Mouse (Mus musculus) adrenal gland, adult 8-10 months (tissue): ENCODE results near the gene Slc47a2. TPM values are rescaled to one million over a fixed set of nuclear protein-coding genes. Genes with fewer than 3 reads are reported as not detected.

Experiments
- DNase-seq: peaks from one replicate; pipeline ENCODE4 v3.0.0; 2022
- total RNA-seq, 4 experiments: library from RNA; stranded (reverse); gene quantifications; 2 replicates each; pipeline ENCODE4 v1.2.4; 2022

Slc47a2 gene
- not detected for total RNA-seq

DNA sequence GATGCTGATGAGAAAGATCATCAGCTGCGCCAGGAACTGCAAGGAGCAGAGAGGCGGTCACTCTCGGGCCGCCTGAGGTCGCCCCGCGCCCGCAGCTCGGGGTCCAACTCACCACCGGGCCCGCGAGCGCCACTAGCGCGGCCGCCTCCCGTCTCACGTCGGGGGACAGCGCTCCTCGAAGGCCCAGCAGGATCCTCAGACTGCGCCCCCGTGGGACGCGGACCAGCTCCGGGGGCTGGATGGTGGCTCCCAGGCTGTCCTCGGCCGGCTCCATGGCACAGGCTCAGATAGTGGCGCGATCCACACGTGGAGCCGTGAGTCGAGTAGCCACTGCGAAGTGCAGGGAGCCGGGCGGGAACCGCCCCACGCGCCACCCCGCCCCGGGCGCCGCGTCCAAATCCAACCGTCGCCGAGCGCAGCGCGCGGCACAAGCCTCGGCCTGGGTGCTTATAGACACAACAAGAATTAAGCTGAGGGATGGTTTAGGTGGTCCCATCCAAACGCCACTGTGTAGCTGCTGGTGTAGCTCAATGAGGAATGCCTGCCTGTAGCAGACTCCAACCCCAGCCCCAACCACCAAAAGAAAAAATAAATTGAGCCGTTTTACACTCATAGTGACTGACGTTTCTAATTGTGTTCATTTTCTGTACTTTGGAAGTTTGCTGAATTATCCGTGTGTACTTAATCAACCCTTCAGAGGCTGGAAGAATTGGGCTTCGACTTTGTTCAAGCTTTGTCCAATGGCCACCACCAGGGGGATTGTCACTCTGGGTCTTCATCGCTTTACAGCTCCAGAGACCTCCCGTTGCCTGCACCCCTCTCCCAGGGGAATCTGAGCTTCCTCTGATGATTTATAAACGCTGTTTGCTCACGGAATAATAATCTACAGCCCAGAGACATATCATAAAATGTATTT is at the start of gene Slc47a2:
TSS of gene Slc47a2 (minus strand) at position 356 of the 916 bp plus-strand sequence.
- no peak for DNase-seq

DNA sequence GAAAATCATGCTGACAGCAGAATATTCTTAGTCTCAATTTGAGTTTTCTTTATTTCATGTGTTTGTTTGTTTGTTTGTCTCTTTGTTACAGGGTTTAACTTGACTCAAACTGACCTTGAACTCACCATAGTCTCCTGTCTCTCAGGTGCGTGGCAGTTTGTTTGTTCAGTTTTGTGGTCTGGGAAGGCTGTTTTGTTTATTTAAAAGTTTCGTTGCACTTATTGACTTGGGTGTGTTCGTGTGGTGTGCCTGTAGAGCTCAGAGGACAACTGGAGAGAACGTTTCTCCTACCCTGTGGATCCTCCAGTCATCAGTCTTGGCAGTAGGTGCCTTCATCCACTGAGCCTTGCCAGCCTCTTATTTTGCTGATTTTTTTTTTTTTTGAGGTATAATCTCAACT is 46.3 kb upstream of the Slc47a2 start:
- no peak for DNase-seq

DNA sequence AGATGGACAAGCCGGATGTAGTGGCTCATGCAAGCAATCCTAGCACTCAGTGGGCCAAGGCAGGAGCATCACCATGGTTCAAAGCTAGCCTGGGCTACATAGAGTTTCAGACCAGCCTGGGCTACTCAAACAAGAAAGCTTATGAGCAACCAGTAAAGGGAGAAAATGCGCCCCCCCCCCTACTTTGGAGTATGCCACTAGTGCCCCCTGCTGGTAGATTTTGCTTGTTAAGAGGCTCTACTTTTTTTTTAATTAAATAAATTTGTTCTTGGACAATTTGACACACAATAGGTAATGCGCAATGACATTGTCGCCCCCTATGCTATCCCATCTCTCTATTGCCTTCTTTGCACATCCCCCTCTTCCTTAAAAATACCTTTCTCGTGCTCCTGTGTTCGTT is 45.4 kb upstream of the Slc47a2 start:
- no peak for DNase-seq

DNA sequence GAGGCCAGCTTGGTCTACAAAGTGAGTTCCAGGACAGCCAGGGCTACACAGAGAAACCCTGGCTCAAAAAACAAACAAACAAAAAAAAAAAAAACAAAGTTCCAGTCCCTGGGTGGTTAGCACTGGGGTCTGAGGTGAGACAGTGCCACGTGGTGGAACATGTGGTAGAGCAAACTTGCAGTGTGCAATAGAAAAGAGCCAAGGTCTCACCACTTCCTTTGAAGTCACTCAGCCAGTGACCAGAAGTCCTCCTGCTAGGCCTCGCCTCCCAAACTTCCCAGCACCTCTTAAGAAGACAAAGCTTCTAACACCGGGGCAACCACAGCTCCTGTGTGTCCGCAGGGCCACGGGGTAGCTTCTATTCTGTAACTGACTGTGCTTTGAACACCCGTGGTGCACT is 44.6 kb upstream of the Slc47a2 start:
- no peak for DNase-seq

DNA sequence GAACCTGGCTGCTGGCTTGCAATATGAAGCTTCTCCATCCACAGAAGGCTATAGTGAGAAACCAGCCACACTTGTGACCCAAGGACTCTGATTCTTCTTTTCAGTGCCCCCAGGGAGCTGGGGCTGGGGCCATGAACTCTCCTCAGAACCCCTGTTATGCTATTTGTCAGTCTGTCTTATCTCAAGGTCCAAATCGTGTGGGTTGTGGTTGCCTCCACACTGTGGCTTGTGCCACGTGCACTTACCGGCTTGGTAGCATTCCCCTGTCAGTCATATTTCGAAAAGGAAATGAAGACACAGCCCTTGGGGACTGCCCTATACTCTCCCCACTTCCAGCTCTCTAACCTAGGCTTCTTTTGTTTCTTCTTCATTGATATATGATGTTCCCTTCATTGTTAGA is 43.1 kb upstream of the Slc47a2 start:
- no peak for DNase-seq

DNA sequence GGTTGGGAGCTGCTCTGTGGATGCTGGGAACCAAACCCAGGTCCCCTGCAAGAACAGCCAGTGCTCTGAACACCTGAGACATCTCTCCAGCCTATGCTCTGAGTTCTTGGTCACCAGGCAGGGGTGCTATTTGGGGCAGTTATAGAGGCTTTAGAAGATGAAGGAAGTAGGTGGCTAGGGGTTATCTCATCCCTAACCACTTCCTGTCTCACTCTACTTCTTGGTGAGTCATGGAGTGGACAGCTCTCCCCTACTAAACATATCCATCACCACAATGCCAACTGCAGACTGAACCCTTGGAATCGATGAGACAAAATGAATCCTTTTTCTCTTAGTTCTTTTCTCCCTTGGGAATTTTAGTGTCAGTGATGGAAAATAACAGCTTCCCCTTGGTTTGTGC is 38.6 kb upstream of the Slc47a2 start:
- DNase-seq: no peak

DNA sequence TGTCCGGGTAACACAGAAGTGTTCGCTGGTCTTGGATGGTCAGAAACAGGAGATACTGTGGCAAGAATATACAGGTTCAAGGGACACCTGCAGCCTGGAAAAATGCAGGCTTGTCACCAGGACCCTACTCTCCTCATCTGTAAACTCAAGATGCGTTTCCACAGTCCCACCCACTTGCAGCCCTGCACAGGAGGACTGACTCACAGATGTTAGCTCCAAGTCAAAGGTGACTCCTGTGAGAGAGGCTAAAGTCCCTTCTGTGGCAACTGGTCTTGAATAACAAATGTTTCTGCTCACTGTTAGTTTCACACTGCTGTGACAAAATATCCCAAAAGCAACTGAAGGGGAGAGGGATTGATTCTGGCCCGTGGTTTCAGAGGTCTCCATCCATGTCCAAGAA is 36.0 kb upstream of the Slc47a2 start:
- no peak for DNase-seq

DNA sequence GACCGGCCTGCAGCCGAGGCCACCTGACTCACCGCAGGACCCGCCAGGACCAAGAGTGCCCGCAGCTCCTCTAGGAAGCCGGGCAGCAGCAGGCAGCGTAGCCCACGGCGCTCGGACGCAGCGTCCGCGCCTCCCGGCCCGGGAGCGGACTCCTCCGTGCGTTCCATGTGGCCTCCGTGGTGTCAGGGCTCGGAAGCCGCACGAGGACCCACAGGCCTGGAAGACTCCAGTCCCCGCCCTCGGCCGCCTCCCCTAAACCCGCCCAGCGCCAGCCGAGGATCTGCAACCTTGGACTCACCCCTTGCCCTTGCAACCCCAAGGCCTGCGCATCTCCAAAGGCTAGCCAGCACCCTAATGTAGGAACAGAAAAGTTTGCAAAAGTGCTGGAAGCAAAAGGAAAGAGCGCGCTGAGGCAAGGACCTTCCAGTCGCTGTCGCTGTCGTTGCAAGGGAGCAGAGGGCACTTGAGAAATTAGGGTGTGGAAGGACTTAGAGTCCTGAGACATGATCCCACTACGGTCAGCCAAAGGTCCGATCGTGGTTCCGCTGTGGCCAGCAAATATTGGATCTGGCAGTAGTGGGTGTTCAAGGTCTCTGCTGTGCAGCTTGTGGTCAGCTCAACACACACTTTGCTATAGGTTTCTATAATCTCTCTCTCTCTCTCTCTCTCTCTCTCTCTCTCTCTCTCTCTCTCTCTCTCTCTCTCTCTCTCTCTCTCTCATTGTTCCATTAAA is 35.4 kb upstream of the Slc47a2 start, which contains the start of gene Slc47a1:
TSS of gene Slc47a1 (minus strand) at position 465 of the 733 bp plus-strand sequence.
- DNase-seq: peak; percentile 45

DNA sequence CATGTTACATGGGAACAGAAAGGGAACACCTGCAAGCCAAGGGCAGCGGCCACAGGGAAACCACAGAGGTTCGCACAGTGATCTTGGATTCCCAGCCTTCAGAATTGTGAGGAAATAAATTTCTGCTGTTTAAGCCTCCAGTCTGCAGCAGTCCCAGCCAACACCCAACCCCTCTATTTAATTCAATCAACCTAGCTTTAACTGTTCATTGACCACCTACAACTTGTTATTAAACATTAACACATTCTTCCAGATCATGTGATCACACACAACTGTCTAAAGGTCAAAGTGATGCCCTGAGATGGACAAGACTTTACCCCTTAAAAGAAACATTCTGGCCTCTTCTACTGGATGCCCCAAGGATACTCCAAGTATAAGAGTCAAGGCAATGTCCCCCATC is 26.0 kb upstream of the Slc47a2 start:
- DNase-seq: no peak

DNA sequence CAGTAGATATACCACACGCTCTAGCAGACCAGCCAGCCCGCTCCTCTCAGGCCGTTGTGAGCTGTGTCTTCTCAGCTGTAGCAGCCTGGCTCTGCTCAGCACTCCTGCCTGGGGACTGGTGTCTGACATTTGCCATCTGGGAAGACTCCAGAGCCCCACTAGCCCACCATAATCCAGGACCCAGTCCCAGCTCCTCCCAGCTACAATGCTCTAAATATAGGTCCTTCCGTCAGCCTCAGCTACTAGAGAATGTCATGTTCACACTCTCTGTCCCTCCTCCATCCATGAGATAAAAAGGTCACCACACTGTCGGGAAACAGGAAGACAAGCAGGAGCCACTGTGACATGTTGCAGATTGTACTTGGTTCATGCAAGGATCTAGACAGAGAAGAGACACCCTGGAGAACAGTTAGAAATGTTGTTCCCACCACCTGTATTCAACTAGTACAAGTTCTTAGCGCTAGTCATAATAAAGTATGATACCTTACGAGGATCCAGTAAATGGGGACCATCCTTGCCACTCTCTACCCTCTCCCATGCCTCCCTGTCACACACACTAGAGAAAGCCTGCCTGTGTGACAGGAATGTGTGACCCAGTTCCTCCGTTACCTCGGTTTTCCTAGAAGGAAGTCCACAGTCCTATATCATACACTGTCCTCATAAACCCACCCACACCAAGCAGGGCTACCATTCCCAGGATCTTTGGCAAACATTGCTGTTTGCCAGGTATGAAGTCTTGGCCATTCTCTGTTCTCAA is 24.0 kb upstream of the Slc47a2 start:
- no peak for DNase-seq

DNA sequence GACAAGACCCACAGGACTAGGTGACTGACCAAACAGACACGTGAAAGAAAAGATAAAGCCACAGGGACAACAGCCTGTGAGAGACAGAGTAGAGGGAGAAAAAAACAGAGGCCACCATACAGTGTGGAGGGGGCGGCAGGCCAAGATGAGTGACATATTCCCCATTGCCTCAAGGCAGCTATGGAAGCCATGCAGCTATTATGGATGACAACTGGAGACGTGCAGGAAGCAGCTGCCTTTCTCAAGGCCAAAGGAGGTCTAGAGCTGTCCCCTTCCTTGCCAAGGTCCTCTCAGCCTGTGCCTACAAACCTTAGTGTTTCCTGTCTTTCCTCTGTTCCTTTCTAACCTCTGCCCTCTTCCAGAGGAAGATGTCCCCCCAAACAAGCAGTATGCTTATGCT is 23.3 kb upstream of the Slc47a2 start:
- DNase-seq: no peak

DNA sequence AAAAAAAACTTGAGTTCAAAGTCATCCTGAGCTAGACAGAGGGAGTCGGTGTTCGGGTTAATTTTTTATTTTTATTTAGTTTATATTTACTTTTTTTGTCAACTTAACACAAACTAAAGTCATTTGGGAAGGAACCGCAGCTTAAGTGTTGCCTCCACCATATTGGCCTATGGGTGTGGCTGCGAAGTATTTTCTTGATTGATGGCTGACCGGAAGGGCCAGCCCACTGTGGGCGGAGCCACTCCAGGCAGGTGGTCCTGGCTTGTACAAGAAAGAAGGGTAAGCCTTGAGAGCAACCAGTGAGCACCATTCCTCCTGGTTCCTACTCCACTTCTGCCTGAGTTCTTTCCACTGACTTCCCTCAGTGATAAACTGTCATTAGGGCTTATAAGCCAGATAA is 21.4 kb upstream of the Slc47a2 start:
- no peak for DNase-seq

DNA sequence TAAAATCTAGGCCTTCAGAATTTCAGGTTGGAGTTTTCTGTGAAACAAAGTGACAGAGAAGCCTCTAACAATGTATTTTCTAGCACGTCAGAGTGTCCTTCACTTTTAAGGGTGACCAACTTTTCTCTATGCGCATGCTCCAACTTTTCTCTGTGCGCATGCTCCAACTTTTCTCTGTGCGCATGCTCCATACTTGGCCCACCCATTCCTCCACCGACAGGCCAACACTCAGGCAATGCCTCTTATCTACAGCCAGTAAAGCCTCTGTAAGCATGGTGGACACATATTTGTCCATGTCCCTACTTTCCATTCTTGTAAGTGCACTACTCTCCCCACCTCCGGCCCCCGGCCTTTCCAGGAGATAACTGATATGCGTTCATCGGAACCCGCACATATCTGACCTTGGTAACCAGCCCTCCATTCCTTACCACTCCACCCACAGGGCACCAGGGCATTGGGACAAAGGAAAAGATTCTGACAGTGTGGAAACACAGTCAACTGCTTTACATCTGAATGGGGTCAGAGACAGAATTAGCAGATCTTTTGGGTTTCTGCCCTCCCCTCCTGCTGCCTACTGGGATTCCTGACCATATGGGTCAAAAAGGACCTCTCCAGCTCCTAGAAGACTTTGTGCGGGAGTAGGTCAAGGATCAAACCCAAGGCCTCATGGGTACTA is 19.0 kb upstream of the Slc47a2 start:
- no peak for DNase-seq

DNA sequence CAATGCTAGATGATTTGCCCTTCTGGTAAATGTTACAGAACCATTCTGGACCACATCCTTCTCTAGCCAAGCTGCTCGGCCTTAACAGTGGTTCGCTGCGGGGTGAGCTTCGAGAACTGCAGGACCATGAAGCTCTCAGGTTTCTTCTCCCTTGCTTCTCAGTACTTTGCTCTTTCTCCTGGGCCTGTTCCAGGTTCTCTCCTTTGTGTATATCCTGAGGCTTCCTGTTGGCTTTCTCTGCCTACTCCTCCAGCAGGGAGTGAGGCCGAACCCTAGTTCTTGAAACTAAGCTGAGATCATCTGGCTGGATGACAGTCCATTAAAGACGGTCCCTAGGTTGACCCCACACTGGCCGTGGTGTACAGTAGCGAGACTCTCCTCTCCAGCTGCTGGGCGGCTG is 13.9 kb upstream of the Slc47a2 start:
- no peak for DNase-seq

DNA sequence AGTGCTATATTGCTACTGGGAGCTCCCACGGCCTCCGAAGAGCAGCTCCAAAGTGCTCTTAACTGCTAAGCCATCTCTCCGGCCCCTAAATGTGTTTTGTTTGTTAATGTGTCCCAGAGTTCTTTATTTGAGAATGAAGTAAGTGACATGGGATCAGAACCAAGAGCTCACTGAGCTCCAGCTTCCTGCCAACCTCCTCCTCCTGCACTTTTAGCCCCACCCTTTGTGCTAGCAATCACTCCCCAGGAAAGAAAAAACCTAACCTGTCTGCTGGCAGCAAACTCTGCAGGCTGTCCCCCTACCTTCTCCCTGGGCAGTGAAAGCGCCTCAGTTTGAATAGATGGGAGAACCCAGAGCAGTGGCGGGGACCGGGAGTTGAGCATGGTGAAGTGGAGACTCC is 13.5 kb upstream of the Slc47a2 start:
- no peak for DNase-seq

DNA sequence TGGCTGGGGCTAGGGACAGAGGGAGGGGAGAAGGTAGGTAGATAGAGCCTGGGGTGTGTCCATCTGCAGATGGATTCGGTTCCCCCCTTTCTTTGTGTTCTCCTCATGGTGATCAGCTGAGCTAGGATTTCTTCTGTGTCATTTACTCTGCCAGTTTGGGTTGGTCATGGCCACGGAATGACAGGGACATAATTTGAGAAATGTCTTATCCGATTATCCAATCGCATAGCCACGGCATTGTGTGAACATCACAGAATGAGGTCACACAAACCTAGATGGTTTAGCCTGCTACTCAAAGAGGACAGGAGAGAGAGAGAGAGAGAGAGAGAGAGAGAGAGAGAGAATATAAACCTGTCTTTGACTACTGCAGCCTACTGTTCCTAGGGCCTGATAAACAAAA is 12.7 kb upstream of the Slc47a2 start:
- DNase-seq: no peak

DNA sequence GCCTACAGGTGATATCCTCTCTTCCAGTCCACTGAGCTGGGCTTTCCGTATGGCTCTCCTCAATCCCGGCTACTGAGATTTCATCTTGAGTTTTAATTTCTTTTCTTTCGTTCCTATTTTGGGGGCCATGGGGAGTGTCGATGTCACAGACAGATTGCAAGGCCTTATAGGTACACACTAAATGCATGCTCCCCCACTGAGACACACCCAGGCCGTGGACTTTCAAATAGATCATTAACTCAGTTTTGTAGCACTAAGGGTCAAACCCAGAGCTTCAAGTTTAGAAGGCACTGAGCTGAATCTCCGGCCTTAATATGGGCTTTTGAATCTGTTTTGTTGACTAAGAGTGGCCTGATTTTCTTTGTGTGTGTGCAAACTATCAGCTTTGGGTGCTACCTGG is 11.7 kb upstream of the Slc47a2 start:
- DNase-seq: no peak

DNA sequence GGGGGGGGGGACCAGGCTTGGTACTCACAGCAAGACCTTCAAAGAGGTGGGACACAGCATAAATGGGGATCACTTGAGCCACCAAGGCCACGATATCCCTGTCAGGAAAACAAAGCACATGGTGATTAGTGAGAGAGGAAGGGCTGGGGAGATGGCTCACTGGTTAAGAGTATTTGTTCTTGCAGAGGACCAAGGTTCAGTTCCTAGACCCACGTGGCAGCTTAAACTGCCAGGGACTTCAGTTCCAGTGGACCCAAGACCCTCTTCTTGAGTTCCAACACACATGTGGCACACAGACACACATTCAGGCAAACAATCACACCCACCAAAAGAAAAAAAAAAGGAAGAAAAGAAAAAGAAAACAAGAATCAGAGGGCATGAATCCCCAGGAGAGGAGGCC is 10.4 kb upstream of the Slc47a2 start:
- DNase-seq: no peak

DNA sequence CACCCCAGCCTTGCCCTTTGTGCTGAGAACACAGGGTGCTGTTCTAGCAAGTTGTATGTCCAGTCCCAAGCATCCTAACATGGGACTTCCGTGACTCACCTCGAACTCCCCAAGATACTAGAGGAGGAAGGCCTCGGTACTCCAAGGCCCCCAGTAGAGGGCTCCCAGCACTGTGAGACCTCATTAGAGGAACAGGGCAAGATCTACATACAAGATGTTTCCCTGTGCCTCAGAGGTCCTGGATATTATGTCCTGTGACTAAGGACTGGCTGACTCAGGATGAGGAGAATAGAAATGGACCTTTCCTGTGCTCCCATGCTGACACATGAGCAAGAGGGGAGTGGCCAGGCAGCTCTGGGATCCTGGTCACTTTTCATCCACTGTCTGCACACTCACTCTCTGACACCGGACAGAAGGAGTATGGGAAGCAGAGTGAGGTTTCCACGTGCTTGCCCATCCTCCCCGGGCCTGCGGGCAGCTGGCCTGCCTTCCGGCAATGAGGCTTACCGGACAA is 9.5 kb upstream of the Slc47a2 start:
- no peak for DNase-seq

DNA sequence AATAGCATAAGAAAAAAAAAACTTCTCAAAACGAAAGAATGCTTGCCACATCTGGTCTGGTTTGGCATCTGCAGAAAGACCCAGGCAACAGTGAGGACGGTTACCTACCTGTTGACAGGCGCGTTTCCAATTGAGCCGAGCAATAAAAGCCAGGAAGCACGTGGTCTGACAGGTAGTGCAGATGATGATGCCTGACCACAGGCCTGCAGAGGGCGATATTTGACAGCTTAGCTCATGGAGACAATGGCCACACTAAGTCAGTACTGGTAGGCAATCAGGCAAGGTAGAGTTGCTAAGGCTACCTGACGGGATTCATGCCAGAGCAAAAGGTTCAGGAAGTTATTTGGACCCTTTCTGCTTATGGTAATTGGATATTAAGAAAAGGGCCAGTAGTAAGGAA is 6.7 kb upstream of the Slc47a2 start:
- DNase-seq: peak; percentile 52

DNA sequence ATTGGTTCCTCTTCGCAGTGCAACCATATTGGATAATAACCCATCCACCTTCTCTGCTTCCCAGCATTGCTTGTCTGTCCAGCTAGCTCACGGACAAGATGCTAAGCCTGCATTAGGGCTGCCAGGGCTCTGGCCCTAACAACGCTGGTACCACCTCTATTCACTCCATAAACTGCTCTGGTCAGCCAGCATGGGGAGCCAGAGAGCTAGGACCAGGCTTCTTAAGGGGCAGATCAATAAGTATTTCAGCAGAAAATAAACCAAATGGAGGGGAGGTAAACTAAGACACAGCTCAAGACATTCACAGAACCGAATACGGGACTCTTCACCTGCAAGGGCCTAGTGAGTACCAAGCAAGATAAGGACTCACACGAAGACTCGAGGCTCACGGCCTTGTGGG is 3.5 kb upstream of the Slc47a2 start:
- no peak for DNase-seq

DNA sequence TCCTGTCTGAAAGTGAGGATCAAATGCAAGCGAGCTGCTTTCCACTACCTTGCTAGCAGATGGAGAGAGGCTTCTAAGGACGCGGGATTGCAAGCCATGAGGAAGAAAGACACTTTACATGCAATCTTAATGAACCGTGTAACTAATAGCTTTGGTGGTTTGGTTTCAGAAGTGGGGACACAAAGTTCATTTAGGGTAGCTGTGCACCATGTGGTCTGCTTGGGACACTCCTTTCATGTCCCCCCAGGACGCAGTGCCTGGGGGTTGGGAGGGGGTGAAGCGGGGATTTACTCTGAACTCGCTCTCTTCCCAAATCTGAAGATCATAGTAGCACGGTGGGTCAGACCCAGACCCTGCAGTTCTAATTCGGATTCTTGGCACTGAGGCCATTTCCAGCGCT is 689 bp downstream of the Slc47a2 start:
- DNase-seq: no peak
